Mouse (Mus musculus) stomach, postnatal 0 days (tissue): ENCODE data around the gene Pdss2.

ENCODE experiments used
- CTCF ChIP-seq: IDR thresholded peaks from 2 replicates; pipeline ENCODE4 v1.5.1; 2016; ENCODE audit warnings: antibody characterized with exemption, low read depth, mild to moderate bottlenecking, moderate library complexity
- EP300 ChIP-seq: optimal IDR thresholded peaks from 2 replicates; pipeline ENCODE3; 2016; ENCODE audit warnings: antibody characterized with exemption

GRCm38 (mm10) chr10:43285541-43285940, 64.3 kb downstream of the Pdss2 start:
- TF ChIP-seq CTCF (no peak), EP300 (no peak)
